Mouse (Mus musculus): ENCODE results near the gene Arhgap5.
A peak's percentile ranks its signal among the peaks of the same experiment; 100 is the strongest.
"Not testable (repeated sequence)": the region's sequence is repeated elsewhere in the genome, so short reads cannot be mapped to it uniquely, and the experiment has no call there.

The Arhgap5 gene

GRCm38 (mm10) chr12:52529740-52530139 is 26.0 kb downstream of the Arhgap5 start:
- no peak for DNase-seq (ENCODE audit: low read depth, low spot score)

- DNase-seq (ENCODE audit: low read depth, low spot score), result no peak
These were observed 37.5 kb downstream of the Arhgap5 start for GRCm38 (mm10) chr12:52541294-52541693.

- DNase-seq (ENCODE audit: low read depth, low spot score), result no peak
These were observed 40.8 kb downstream of the Arhgap5 start for GRCm38 (mm10) chr12:52544532-52544931.

- no peak for DNase-seq (ENCODE audit: low read depth, low spot score)
These were observed 48.3 kb downstream of the Arhgap5 start for GRCm38 (mm10) chr12:52552085-52552484.

- no peak for DNase-seq (ENCODE audit: low read depth, low spot score)
These were observed 51.6 kb downstream of the Arhgap5 start for GRCm38 (mm10) chr12:52555188-52555876.

- no peak for DNase-seq (ENCODE audit: low read depth, low spot score)
These were observed 61.9 kb downstream of the Arhgap5 start for GRCm38 (mm10) chr12:52565654-52566053.

- no peak for DNase-seq (ENCODE audit: low read depth, low spot score)
These were observed 69.6 kb downstream of the Arhgap5 start for GRCm38 (mm10) chr12:52573371-52573770.

GRCm38 (mm10) chr12:52586466-52586865 is 82.7 kb downstream of the Arhgap5 start:
- DNase-seq (ENCODE audit: low read depth, low spot score), result not testable (repeated sequence)

- no peak for DNase-seq (ENCODE audit: low read depth, low spot score)
These were observed 83.8 kb downstream of the Arhgap5 start for GRCm38 (mm10) chr12:52587473-52588010.

- DNase-seq (ENCODE audit: low read depth, low spot score), result no peak
These were observed 91.8 kb downstream of the Arhgap5 start for GRCm38 (mm10) chr12:52595389-52596185.

- peak; percentile 31 for DNase-seq (ENCODE audit: low read depth, low spot score)
These were observed 98.7 kb downstream of the Arhgap5 start for GRCm38 (mm10) chr12:52602471-52602870.

GRCm38 (mm10) chr12:52602883-52603694 is 99.3 kb downstream of the Arhgap5 start:
- peak; percentile 97 for DNase-seq (ENCODE audit: low read depth, low spot score)

- peak; percentile 86 for DNase-seq (ENCODE audit: low read depth, low spot score)
These were observed 100.0 kb downstream of the Arhgap5 start for GRCm38 (mm10) chr12:52603695-52604255.

- peak; percentile 91 for DNase-seq (ENCODE audit: low read depth, low spot score)
These were observed 100.7 kb downstream of the Arhgap5 start for GRCm38 (mm10) chr12:52604256-52604991.

- DNase-seq (ENCODE audit: low read depth, low spot score), result no peak
These were observed 101.3 kb downstream of the Arhgap5 start for GRCm38 (mm10) chr12:52604992-52605652.

GRCm38 (mm10) chr12:52607411-52607810 is 103.6 kb downstream of the Arhgap5 start:
- DNase-seq (ENCODE audit: low read depth, low spot score), result peak; percentile 31

GRCm38 (mm10) chr12:52615703-52616102 is 111.9 kb downstream of the Arhgap5 start:
- DNase-seq (ENCODE audit: low read depth, low spot score), result no peak

GRCm38 (mm10) chr12:52618418-52619040 is 114.8 kb downstream of the Arhgap5 start:
- no peak for DNase-seq (ENCODE audit: low read depth, low spot score)

- no peak for DNase-seq (ENCODE audit: low read depth, low spot score)
These were observed 115.9 kb downstream of the Arhgap5 start for GRCm38 (mm10) chr12:52619644-52620043.
